Mouse (Mus musculus) heart, embryonic 16.5 days (tissue): ENCODE data around the gene Egfr. TPM values are rescaled to one million over a fixed set of nuclear protein-coding genes. Genes with fewer than 3 reads are reported as not detected.

ENCODE experiments used
- ATAC-seq: fragments of 200-750 bp; cut with Nextera tagmentation; replicated peaks from 2 replicates; pipeline ENCODE4 v1.8.0; 2017; ENCODE audit warnings: moderate number of reproducible peaks; ENCODE audit not compliant: insufficient read depth, low FRiP score; ENCODE audit errors: extremely low read depth
- H3K27ac ChIP-seq: fragments of 300-500 bp; sonication (generic); 2 replicates; pipeline ENCODE4 v1.5.1; 2014; ENCODE audit warnings: mild to moderate bottlenecking, low read length, control low read depth, moderate library complexity
- H3K27me3 ChIP-seq: fragments of 300-500 bp; sonication (generic); 2 replicates; pipeline ENCODE4 v1.6.1; 2014; ENCODE audit warnings: low read length, mixed read lengths; ENCODE audit not compliant: control insufficient read depth, insufficient read depth
- H3K36me3 ChIP-seq: fragments of 300-500 bp; sonication (generic); 2 replicates; pipeline ENCODE4 v1.6.1; 2014; ENCODE audit not compliant: control insufficient read depth, insufficient read depth
- H3K4me1 ChIP-seq: fragments of 300-500 bp; sonication (generic); 2 replicates; pipeline ENCODE4 v1.6.1; 2014; ENCODE audit warnings: low read length, mixed read lengths; ENCODE audit not compliant: control insufficient read depth, insufficient read depth
- H3K4me2 ChIP-seq: fragments of 300-500 bp; sonication (generic); 2 replicates; pipeline ENCODE4 v1.6.1; 2014; ENCODE audit warnings: low read depth, mild to moderate bottlenecking, control low read depth, low read length
- H3K4me3 ChIP-seq: fragments of 300-500 bp; sonication (generic); 2 replicates; pipeline ENCODE4 v1.5.1; 2014; ENCODE audit warnings: mild to moderate bottlenecking, control low read depth, low read length
- H3K9ac ChIP-seq: fragments of 300-500 bp; sonication (generic); 2 replicates; pipeline ENCODE4 v1.6.1; 2014; ENCODE audit warnings: low read length, control low read depth
- H3K9me3 ChIP-seq: fragments of 300-500 bp; sonication (generic); replicated peaks from 2 replicates; pipeline ENCODE4 v1.6.1; 2016; ENCODE audit warnings: low read length; ENCODE audit not compliant: control insufficient read depth
- WGBS: fragments of 180-500 bp; shearing (Covaris S2); extraction: QIAGEN DNeasy Blood & Tissue Kit; methylation state at CpG from one replicate; pipeline ENCODE4 v1.1.7; 2014; 5-methylcytosine and 5-hydroxymethylcytosine counted together
- polyA plus RNA-seq: library from polyadenylated mRNA; unstranded; fragments of >200 nt; fragmentation: Nextera tagmentation; extraction: Ambion mirVana; gene quantifications from 2 replicates; pipeline ENCODE4 v1.2.1, GENCODE M21; 2015

Egfr gene
- polyA plus RNA-seq, 1 experiment from 2014 or later = 5.3 TPM

DNA sequence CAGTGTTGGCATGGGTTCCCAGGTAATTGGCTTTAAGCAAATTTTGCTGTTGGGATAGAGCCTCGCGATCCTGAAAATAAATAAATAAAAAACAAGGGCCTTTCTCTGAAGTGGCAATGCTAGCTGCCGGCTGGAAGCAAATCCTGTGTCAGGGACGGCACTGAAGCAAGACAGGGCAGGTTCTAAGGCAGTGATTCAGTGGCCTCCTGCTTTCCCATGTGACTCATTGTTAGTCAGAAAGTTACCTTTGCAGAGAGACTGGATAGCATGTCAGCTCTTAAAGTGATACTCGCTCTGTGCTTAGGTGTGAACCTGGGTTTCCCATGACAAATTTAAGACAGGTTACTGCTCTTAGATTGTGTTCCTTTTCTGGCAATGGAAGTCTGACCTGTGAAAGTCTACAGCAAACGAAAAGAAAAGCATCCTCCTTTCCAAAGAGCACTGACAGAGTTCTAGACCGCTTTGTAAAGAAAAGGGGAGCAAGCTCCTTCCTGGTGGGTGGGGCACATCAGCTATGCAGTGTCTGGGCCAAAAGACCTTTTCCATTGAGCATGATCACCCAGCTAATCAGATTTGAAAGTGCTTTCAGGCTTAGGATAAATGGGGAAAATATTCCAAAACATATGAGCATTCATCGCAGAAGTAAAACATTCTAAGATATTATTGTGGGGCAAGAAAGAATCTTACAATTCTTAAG is 78.7 kb downstream of the Egfr start:
- WGBS = 61% methylated on average over 8 of the region's 8 CpGs
- Histone ChIP-seq H3K9ac (no peak overlapping the region), H3K4me3 (no peak overlapping the region), H3K36me3 (no peaks in the 10 kb centered on the region), H3K27ac (no peak overlapping the region), H3K27me3 (no peaks in the 10 kb centered on the region), H3K4me1 (no peaks in the 10 kb centered on the region), H3K4me2 (no peak overlapping the region), H3K9me3 (no peaks in the 10 kb centered on the region)
- ATAC-seq = no peak

GRCm38 (mm10) chr11:16831974-16832464 is 80.0 kb downstream of the Egfr start:
- Histone ChIP-seq H3K9me3 (no peaks in the 10 kb centered on the region), H3K4me1 (no peaks in the 10 kb centered on the region), H3K27me3 (no peaks in the 10 kb centered on the region), H3K27ac (no peak overlapping the region), H3K4me3 (no peak overlapping the region), H3K36me3 (no peaks in the 10 kb centered on the region), H3K9ac (no peak overlapping the region), H3K4me2 (no peak overlapping the region)
- 66% methylated on average over 5 of the region's 5 CpGs for WGBS
- no peak for ATAC-seq

GRCm38 (mm10) chr11:16838772-16839171 is 86.8 kb downstream of the Egfr start:
- Histone ChIP-seq H3K9me3 (no peaks in the 10 kb centered on the region), H3K27ac (no peak overlapping the region), H3K36me3 (no peaks in the 10 kb centered on the region), H3K9ac (no peak overlapping the region), H3K4me1 (0 out of 2 replicates have a peak, but pooled peaks cover 2% of the 10 kb centered on the region), H3K27me3 (no peaks in the 10 kb centered on the region), H3K4me2 (no peak overlapping the region), H3K4me3 (no peak overlapping the region)
- 68% methylated on average over 3 of the region's 3 CpGs for WGBS
- ATAC-seq = no peak

- Histone ChIP-seq H3K27me3 (no peaks in the 10 kb centered on the region; the same call in 1 of the 2 replicates), H3K9me3 (no peaks in the 10 kb centered on the region), H3K4me3 (no peak overlapping the region), H3K36me3 (no peaks in the 10 kb centered on the region), H3K4me1 (0 out of 2 replicates have a peak, but pooled peaks cover 2% of the 10 kb centered on the region), H3K27ac (no peak overlapping the region), H3K9ac (no peak overlapping the region), H3K4me2 (no peak overlapping the region)
- no peak for ATAC-seq
- 75% methylated on average over 3 of the region's 3 CpGs for WGBS
Measured at GRCm38 (mm10) chr11:16842924-16843323, 90.9 kb downstream of the Egfr start.

DNA sequence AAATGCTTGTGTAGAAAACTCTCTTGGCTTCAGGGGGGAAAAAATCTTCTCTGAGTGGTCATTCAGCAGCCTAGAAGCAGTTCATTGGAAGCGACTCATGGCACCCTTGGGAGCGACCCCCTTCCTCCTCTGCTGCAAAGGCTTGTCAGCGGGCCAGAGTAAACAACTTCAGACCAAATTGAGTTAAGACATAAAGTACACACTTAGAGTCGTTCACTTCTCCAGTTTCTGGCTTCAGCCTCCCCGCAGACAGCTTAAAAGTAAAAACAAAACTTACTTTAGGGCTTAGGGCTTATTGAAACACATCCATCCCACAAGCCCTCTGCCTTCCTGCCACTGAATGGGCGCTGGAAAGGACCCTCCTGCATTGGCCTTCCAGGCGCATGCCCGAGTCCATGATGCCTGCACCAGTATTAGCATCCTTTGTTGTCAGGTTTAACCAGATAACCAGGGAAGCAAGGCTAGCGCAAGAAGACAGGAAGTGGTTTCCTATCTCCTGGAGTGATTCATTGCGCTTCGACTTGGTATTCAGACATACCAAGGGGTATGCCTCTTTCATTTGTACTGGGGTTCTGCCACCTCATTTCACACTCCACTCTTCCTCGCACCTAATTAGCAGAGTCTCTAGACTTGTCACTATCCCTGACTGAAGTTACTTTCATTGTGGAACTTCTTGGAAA is 92.0 kb downstream of the Egfr start:
- no peak for ATAC-seq
- no peaks in the 10 kb centered on the region for H3K9me3 ChIP-seq
- H3K4me2 ChIP-seq = 0 out of 2 replicates have a peak overlapping the region, but pooled peaks have one; percentile 20
- H3K9ac ChIP-seq = no peak overlapping the region
- H3K27ac ChIP-seq = peak overlapping the region; percentile 70
- no peaks in the 10 kb centered on the region for H3K36me3 ChIP-seq
- 37% methylated on average over 12 of the region's 12 CpGs for WGBS
- H3K27me3 ChIP-seq = no peaks in the 10 kb centered on the region; the same call in 1 of the 2 replicates
- H3K4me1 ChIP-seq = 0 out of 2 replicates have a peak, but pooled peaks cover 2% of the 10 kb centered on the region
- no peak overlapping the region for H3K4me3 ChIP-seq

DNA sequence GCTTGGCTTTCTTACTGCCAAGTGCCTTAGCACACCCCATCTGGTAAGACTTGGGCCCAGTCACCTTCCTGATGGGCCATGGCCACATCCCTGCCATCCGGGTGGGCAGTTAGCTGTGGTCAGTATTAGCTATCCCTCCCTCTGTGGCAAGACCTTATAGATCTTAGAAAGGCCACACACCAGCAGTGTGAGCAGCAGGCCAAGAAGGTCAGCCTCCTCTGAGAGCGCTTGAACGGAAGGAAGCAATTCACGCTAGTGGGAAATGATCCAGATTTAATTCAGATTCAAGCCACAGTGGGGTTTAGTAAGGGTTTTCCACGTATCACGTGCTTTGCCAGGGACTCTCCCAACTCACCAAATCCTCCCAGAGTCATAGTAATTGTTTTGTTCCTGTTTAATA is 96.9 kb downstream of the Egfr start:
- no peak for ATAC-seq
- no peaks in the 10 kb centered on the region for H3K36me3 ChIP-seq
- H3K9ac ChIP-seq = no peak overlapping the region
- H3K27me3 ChIP-seq = no peaks in the 10 kb centered on the region; the same call in 1 of the 2 replicates
- H3K4me2 ChIP-seq = no peak overlapping the region
- WGBS = 70% methylated on average over 6 of the region's 6 CpGs
- H3K4me1 ChIP-seq = no peaks in the 10 kb centered on the region
- no peaks in the 10 kb centered on the region for H3K9me3 ChIP-seq
- no peak overlapping the region for H3K4me3 ChIP-seq
- H3K27ac ChIP-seq = no peak overlapping the region

- H3K4me2 ChIP-seq = no peak overlapping the region
- no peak overlapping the region for H3K4me3 ChIP-seq
- no peak for ATAC-seq
- H3K4me1 ChIP-seq = no peaks in the 10 kb centered on the region
- H3K36me3 ChIP-seq = no peaks in the 10 kb centered on the region
- no peaks in the 10 kb centered on the region for H3K27me3 ChIP-seq
- WGBS = 93% methylated on average over 1 of the region's 1 CpGs
- no peaks in the 10 kb centered on the region for H3K9me3 ChIP-seq
- H3K27ac ChIP-seq = no peak overlapping the region
- no peak overlapping the region for H3K9ac ChIP-seq
Measured at GRCm38 (mm10) chr11:16851361-16851760, 99.4 kb downstream of the Egfr start.

DNA sequence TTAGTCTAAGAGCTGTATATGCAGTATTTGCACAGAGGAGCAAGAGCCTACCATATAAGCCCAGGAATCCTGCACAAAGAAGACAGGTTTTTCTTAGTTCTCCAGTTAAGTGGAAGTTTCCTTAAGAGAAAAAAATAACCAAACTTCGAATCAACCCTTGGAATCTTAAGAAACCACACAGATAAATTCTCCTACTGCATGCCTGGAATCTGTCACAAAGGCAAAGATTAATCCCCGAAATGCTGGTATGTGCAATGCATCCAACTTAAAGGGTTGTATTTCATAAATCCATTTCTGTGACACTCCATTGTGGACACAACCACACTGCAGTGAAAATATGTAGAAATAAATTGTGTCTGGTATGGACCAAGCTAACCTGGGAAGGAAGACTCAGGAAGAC is 102.1 kb downstream of the Egfr start:
- Histone ChIP-seq H3K4me2 (no peak overlapping the region), H3K27me3 (no peaks in the 10 kb centered on the region), H3K36me3 (no peaks in the 10 kb centered on the region), H3K27ac (no peak overlapping the region), H3K9me3 (no peaks in the 10 kb centered on the region), H3K9ac (no peak overlapping the region), H3K4me1 (no peaks in the 10 kb centered on the region), H3K4me3 (no peak overlapping the region)
- 39% methylated on average over 2 of the region's 2 CpGs for WGBS
- ATAC-seq = no peak

- WGBS = 85% methylated on average over 2 of the region's 2 CpGs
- H3K9me3 ChIP-seq = no peaks in the 10 kb centered on the region
- H3K27ac ChIP-seq = no peak overlapping the region
- no peak for ATAC-seq
- H3K36me3 ChIP-seq = no peaks in the 10 kb centered on the region
- H3K4me3 ChIP-seq = no peak overlapping the region
- no peak overlapping the region for H3K4me2 ChIP-seq
- H3K4me1 ChIP-seq = no peaks in the 10 kb centered on the region
- peaks cover 3% of the 10 kb centered on the region for H3K27me3 ChIP-seq
- no peak overlapping the region for H3K9ac ChIP-seq
Measured at GRCm38 (mm10) chr11:16857346-16857745, 105.3 kb downstream of the Egfr start.
